Mouse (Mus musculus) mouse trophoblast stem cell (cell line): ENCODE measurements around the gene Trim69.

Source experiments
- in situ Hi-C, 2 experiments: fragments of 300-500 bp; cut with MseI, MboI; formaldehyde crosslinking; loops; 2 replicates in 1 of 2; 3 replicates in 1 of 2; pipeline ENCODE4 v1.15.1; 2025

Trim69 gene

GRCm38 (mm10) chr2:122160680-122161079, at the start of gene Trim69:
Trim69 (plus strand) TSS chr2:122160700.
- in situ Hi-C loops = no loop called here

GRCm38 (mm10) chr2:122116888-122117287, 43.6 kb upstream of the Trim69 start:
- in situ Hi-C loops = no loop called here

GRCm38 (mm10) chr2:122117961-122118958, 42.2 kb upstream of the Trim69 start, which contains the start of gene Spg11:
Spg11 (minus strand) TSS chr2:122118386.
- in situ Hi-C loops = no loop called here

GRCm38 (mm10) chr2:122125680-122126572, 34.6 kb upstream of the Trim69 start:
- in situ Hi-C loops = no loop called here

- in situ Hi-C loops = no loop called here
Measured at GRCm38 (mm10) chr2:122126765-122127347, 33.6 kb upstream of the Trim69 start.

GRCm38 (mm10) chr2:122127635-122128034, 32.9 kb upstream of the Trim69 start:
- in situ Hi-C loops = no loop called here

- in situ Hi-C loops = no loop called here
Measured at GRCm38 (mm10) chr2:122132078-122132477, 28.4 kb upstream of the Trim69 start.

- in situ Hi-C loops = no loop called here
Measured at GRCm38 (mm10) chr2:122132618-122133017, 27.9 kb upstream of the Trim69 start.

- in situ Hi-C loops = no loop called here
Measured at GRCm38 (mm10) chr2:122137839-122138465, 22.5 kb upstream of the Trim69 start.

- in situ Hi-C loops = no loop called here
Measured at GRCm38 (mm10) chr2:122140815-122141214, 19.7 kb upstream of the Trim69 start.

- in situ Hi-C loops = no loop called here
Measured at GRCm38 (mm10) chr2:122141332-122141967, 19.1 kb upstream of the Trim69 start.

GRCm38 (mm10) chr2:122143111-122143510, 17.4 kb upstream of the Trim69 start:
- in situ Hi-C loops = no loop called here

- in situ Hi-C loops = no loop called here
Measured at GRCm38 (mm10) chr2:122145756-122146155, 14.7 kb upstream of the Trim69 start.

GRCm38 (mm10) chr2:122146687-122147086, 13.8 kb upstream of the Trim69 start:
- in situ Hi-C loops = no loop called here

GRCm38 (mm10) chr2:122147508-122148241, 12.8 kb upstream of the Trim69 start, which contains the start of gene B2m:
B2m (plus strand) TSS chr2:122147686.
- in situ Hi-C loops = no loop called here

- in situ Hi-C loops = no loop called here
Measured at GRCm38 (mm10) chr2:122148242-122148917, 12.1 kb upstream of the Trim69 start.

GRCm38 (mm10) chr2:122149316-122149715, 11.2 kb upstream of the Trim69 start:
- in situ Hi-C loops = no loop called here

- in situ Hi-C loops = loop anchor here in 1 of 2 experiments (5.0 kb wide), 1 partner anchor 77 kb away; no protein-coding TSS in a partner anchor
Measured at GRCm38 (mm10) chr2:122149716-122150115, 10.8 kb upstream of the Trim69 start.

- in situ Hi-C loops = loop anchor here in 1 of 2 experiments (5.0 kb wide), 1 partner anchor 79 kb away; no protein-coding TSS in a partner anchor
Measured at GRCm38 (mm10) chr2:122151221-122151620, 9.3 kb upstream of the Trim69 start.
